Mouse (Mus musculus) testis, adult 2 months (tissue): Measurements from ENCODE around the gene Otud4.

Source experiments
- CTCF ChIP-seq: fragments of 200-500 bp; IDR thresholded peaks from 2 replicates; pipeline ENCODE4 v1.5.1; 2012; ENCODE audit warnings: low read depth, mild to moderate bottlenecking, inconsistent platforms, low read length, moderate library complexity; ENCODE audit not compliant: control insufficient read depth, insufficient read depth, insufficient replicate concordance
- POLR2A ChIP-seq: fragments of 200-500 bp; IDR thresholded peaks from 2 replicates; pipeline ENCODE4 v1.6.1; 2012; ENCODE audit warnings: low read depth, mild to moderate bottlenecking, inconsistent platforms, low read length, moderate library complexity; ENCODE audit not compliant: control insufficient read depth

GRCm38 (mm10) chr8:79650158-79650814 is 10.9 kb downstream of the Otud4 start:
- TF ChIP-seq CTCF (no peak), POLR2A (no peak)
